Mouse (Mus musculus) embryonic facial prominence, embryonic 15.5 days (tissue): ENCODE results near the gene Nt5c2. TPM values are rescaled to one million over a fixed set of nuclear protein-coding genes. Genes with fewer than 3 reads are reported as not detected.
A peak's percentile ranks its signal among the peaks of the same experiment; 100 is the strongest.

Experiments used
- ATAC-seq: fragments of 200-750 bp; cut with Nextera tagmentation; 2 replicates; pipeline ENCODE4 v1.8.0; 2017; ENCODE audit warnings: low read depth, moderate TSS enrichment; ENCODE audit not compliant: insufficient number of reproducible peaks, low FRiP score, low TSS enrichment
- H3K27ac ChIP-seq: fragments of 300-500 bp; sonication (generic); replicated peaks from 2 replicates; pipeline ENCODE4 v1.5.1; 2015; ENCODE audit warnings: mild to moderate bottlenecking, inconsistent platforms
- H3K27me3 ChIP-seq: fragments of 300-500 bp; sonication (generic); 2 replicates; pipeline ENCODE4 v1.6.1; 2015; ENCODE audit warnings: inconsistent platforms
- H3K36me3 ChIP-seq: fragments of 300-500 bp; sonication (generic); 2 replicates; pipeline ENCODE4 v1.6.1; 2015; ENCODE audit warnings: mild to moderate bottlenecking, inconsistent platforms
- H3K4me1 ChIP-seq: fragments of 300-500 bp; sonication (generic); 2 replicates; pipeline ENCODE4 v1.6.1; 2015; ENCODE audit warnings: inconsistent platforms
- H3K4me2 ChIP-seq: fragments of 300-500 bp; sonication (generic); replicated peaks from 2 replicates; pipeline ENCODE4 v1.6.1; 2015; ENCODE audit warnings: mild to moderate bottlenecking, inconsistent platforms
- H3K4me3 ChIP-seq: fragments of 300-500 bp; sonication (generic); replicated peaks from 2 replicates; pipeline ENCODE4 v1.5.1; 2015; ENCODE audit warnings: mild to moderate bottlenecking, inconsistent platforms
- H3K9ac ChIP-seq: fragments of 300-500 bp; sonication (generic); 2 replicates; pipeline ENCODE4 v1.6.1; 2015; ENCODE audit warnings: inconsistent platforms
- H3K9me3 ChIP-seq: fragments of 300-500 bp; sonication (generic); replicated peaks from 2 replicates; pipeline ENCODE4 v1.6.1; 2016; ENCODE audit warnings: inconsistent platforms
- WGBS: fragments of 180-500 bp; shearing (Covaris S2); methylation state at CpG from one replicate; pipeline ENCODE4 v1.1.7; 2015; 5-methylcytosine and 5-hydroxymethylcytosine counted together
- polyA plus RNA-seq: library from polyadenylated mRNA; unstranded; fragments of >200 nt; fragmentation: Nextera tagmentation; extraction: Ambion mirVana; gene quantifications from 2 replicates; pipeline ENCODE4 v1.2.1, GENCODE M21; 2015

The Nt5c2 gene
- polyA plus RNA-seq, 1 experiment from 2014 or later = 73.4 TPM

- no peak overlapping the region for H3K4me3 ChIP-seq
- H3K4me1 ChIP-seq = no peaks in the 10 kb centered on the region
- 63% methylated on average over 5 of the region's 5 CpGs for WGBS
- no peak overlapping the region for H3K27ac ChIP-seq
- no peak overlapping the region for H3K4me2 ChIP-seq
- peaks cover 25% of the 10 kb centered on the region for H3K36me3 ChIP-seq
- H3K9ac ChIP-seq = no peak overlapping the region
- ATAC-seq = no peak
- no peaks in the 10 kb centered on the region for H3K27me3 ChIP-seq
- no peaks in the 10 kb centered on the region for H3K9me3 ChIP-seq
Measured at GRCm38 (mm10) chr19:46899871-46900270, 115.1 kb downstream of the Nt5c2 start.

DNA sequence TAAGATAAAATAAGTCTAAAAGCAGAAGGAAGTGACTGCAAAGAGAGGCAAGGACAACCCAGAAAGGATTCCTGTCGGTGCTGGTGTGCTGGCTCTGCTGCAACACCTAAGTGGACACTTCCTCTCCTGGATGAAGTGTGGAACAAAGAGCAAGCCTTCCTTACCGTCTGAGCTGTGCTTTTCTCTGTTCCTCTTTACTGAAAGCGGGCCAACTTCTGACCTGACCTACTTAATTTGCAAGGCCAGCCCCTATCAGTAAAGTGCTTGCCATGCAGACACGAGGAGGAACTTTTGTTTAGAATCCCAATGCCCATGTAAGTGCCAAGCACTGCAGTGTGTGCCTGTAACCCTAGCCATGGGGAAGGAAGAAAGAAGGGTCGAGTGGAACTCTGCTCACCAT lies 115.6 kb downstream of the Nt5c2 start:
- H3K36me3 ChIP-seq = peaks cover 26% of the 10 kb centered on the region
- H3K4me1 ChIP-seq = no peaks in the 10 kb centered on the region
- no peaks in the 10 kb centered on the region for H3K9me3 ChIP-seq
- no peak overlapping the region for H3K4me2 ChIP-seq
- no peak overlapping the region for H3K27ac ChIP-seq
- H3K27me3 ChIP-seq = no peaks in the 10 kb centered on the region
- H3K4me3 ChIP-seq = no peak overlapping the region
- H3K9ac ChIP-seq = no peak overlapping the region
- no peak for ATAC-seq
- 54% methylated on average over 5 of the region's 5 CpGs for WGBS

DNA sequence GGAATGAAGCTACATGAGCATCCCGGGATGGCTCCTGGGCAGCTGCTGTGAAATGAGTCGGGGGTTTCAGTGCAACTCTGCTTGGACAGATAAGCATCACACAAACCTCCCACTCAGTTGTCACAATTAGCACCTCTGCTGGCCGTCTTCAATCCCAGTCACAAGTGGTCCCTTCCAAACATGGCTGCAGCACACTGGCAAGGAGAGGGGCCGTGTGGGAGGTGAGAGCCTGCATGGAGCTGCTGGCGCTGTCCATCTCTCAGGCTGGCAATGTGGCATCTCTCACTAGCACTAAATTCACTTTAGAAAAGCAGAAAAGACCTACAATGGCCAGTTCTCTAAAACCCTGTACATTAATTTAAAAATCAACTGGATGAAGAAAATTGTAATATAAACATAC lies 116.7 kb downstream of the Nt5c2 start:
- Histone ChIP-seq H3K4me1 (no peaks in the 10 kb centered on the region), H3K9me3 (no peaks in the 10 kb centered on the region), H3K4me3 (no peak overlapping the region), H3K4me2 (no peak overlapping the region), H3K9ac (no peak overlapping the region), H3K27me3 (no peaks in the 10 kb centered on the region), H3K36me3 (peaks cover 20% of the 10 kb centered on the region), H3K27ac (no peak overlapping the region)
- ATAC-seq = no peak
- WGBS = 82% methylated on average over 5 of the region's 5 CpGs

GRCm38 (mm10) chr19:46897135-46897534 lies 117.8 kb downstream of the Nt5c2 start:
- Histone ChIP-seq H3K4me2 (no peak overlapping the region), H3K4me3 (no peak overlapping the region), H3K9me3 (no peaks in the 10 kb centered on the region), H3K27ac (no peak overlapping the region), H3K9ac (no peak overlapping the region), H3K36me3 (peaks cover 27% of the 10 kb centered on the region), H3K4me1 (no peaks in the 10 kb centered on the region), H3K27me3 (no peaks in the 10 kb centered on the region)
- ATAC-seq = no peak
- 91% methylated on average over 3 of the region's 3 CpGs for WGBS

GRCm38 (mm10) chr19:46893484-46893883 lies 121.5 kb downstream of the Nt5c2 start:
- Histone ChIP-seq H3K27ac (no peak overlapping the region), H3K27me3 (no peaks in the 10 kb centered on the region), H3K9ac (no peak overlapping the region), H3K4me2 (no peak overlapping the region), H3K36me3 (peaks cover 58% of the 10 kb centered on the region), H3K4me3 (no peak overlapping the region), H3K9me3 (no peaks in the 10 kb centered on the region), H3K4me1 (no peaks in the 10 kb centered on the region)
- no peak for ATAC-seq
- WGBS = 88% methylated on average over 7 of the region's 7 CpGs

DNA sequence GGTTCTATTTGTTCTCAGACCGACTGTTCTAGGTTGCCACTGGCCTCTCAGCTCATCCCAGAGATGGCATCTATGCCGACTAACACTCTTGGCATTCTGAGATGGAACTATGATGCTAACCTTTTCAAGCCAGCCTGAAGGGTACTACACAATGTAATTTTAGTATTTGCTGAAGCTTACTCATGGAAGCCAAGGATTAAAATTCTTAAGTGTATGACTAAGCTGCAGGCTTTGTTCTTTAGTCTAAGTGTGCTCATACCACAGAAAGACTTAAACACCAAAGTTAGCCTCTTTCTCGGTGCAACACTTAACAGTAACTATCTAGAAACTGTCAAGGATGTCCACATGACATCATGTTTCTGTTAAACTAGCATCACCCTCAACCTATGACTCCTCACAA lies 122.1 kb downstream of the Nt5c2 start:
- no peak for ATAC-seq
- H3K27ac ChIP-seq = no peak overlapping the region

DNA sequence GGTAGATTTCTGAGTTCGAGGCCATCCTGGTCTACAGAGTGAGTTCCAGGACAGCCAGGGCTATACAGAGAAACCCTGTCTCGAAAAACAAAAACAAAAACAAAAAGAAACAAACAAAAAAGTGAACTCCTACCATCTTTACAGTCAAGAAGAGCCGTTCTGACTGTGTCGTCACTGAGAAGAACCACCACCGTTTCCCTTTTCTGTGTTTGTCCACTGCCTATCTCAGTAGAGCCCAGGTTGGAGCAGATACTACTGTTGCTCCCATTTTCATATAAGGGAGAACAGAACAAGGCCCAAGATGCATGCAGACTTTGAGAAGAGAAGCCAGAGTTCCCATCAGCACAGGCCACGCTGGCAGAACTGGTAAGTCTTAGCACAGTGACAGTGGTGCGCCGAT lies 124.3 kb downstream of the Nt5c2 start:
- Histone ChIP-seq H3K4me2 (no peak overlapping the region), H3K27ac (no peak overlapping the region), H3K27me3 (no peaks in the 10 kb centered on the region), H3K4me3 (no peak overlapping the region), H3K9ac (no peak overlapping the region), H3K4me1 (no peaks in the 10 kb centered on the region), H3K36me3 (peaks cover 66% of the 10 kb centered on the region), H3K9me3 (no peaks in the 10 kb centered on the region)
- ATAC-seq = no peak
- WGBS = 93% methylated on average over 8 of the region's 8 CpGs

More for the DNA sequence above, 122.1 kb downstream of the Nt5c2 start:
- H3K9me3 ChIP-seq = no peaks in the 10 kb centered on the region
- no peak overlapping the region for H3K4me3 ChIP-seq
- H3K4me2 ChIP-seq = no peak overlapping the region
- H3K36me3 ChIP-seq = peaks cover 58% of the 10 kb centered on the region
- no peaks in the 10 kb centered on the region for H3K4me1 ChIP-seq
- WGBS = 75% methylated on average over 3 of the region's 3 CpGs
- H3K27me3 ChIP-seq = no peaks in the 10 kb centered on the region
- no peak overlapping the region for H3K9ac ChIP-seq

- H3K27me3 ChIP-seq = no peaks in the 10 kb centered on the region
- no peak overlapping the region for H3K27ac ChIP-seq
- no peak overlapping the region for H3K4me2 ChIP-seq
- WGBS = 92% methylated on average over 8 of the region's 8 CpGs
- no peak for ATAC-seq
- no peaks in the 10 kb centered on the region for H3K4me1 ChIP-seq
- H3K9me3 ChIP-seq = no peaks in the 10 kb centered on the region
- H3K9ac ChIP-seq = no peak overlapping the region
- H3K36me3 ChIP-seq = peaks cover 64% of the 10 kb centered on the region
- H3K4me3 ChIP-seq = no peak overlapping the region
Measured at GRCm38 (mm10) chr19:46889666-46890065, 125.3 kb downstream of the Nt5c2 start.

GRCm38 (mm10) chr19:46887811-46888527 lies 127.0 kb downstream of the Nt5c2 start:
- WGBS = 74% methylated on average over 14 of the region's 14 CpGs
- no peak overlapping the region for H3K4me3 ChIP-seq
- H3K27ac ChIP-seq = no peak overlapping the region
- H3K36me3 ChIP-seq = peaks cover 74% of the 10 kb centered on the region
- H3K9me3 ChIP-seq = no peaks in the 10 kb centered on the region
- ATAC-seq = no peak
- H3K4me1 ChIP-seq = no peaks in the 10 kb centered on the region
- no peak overlapping the region for H3K4me2 ChIP-seq
- H3K27me3 ChIP-seq = no peaks in the 10 kb centered on the region
- H3K9ac ChIP-seq = no peak overlapping the region

DNA sequence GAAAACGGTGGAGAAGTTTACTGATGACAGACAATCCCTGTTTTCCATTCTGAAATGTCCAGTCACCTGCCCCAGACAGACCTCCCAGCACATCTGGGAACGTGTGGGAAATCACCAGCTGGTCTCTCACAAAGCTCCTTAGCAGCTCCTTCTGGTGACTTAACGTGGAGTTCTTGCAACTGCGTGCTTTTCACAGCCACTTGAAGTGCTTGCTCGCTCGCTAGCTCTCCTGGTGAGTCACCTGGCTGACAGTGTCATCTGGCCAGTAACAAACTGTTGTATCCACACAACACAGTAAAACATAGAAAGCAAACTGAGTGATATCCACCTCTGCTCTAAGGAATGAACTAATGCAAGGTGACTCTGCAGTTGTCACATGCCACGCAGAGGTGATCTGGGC lies 128.1 kb downstream of the Nt5c2 start:
- Histone ChIP-seq H3K27ac (no peak overlapping the region), H3K4me3 (no peak overlapping the region), H3K9ac (no peak overlapping the region), H3K4me2 (no peak overlapping the region), H3K36me3 (peaks cover 65% of the 10 kb centered on the region), H3K9me3 (no peaks in the 10 kb centered on the region), H3K27me3 (no peaks in the 10 kb centered on the region), H3K4me1 (no peaks in the 10 kb centered on the region)
- ATAC-seq = no peak
- WGBS = 87% methylated on average over 7 of the region's 7 CpGs

GRCm38 (mm10) chr19:46885365-46885764 lies 129.6 kb downstream of the Nt5c2 start:
- WGBS = 85% methylated on average over 4 of the region's 4 CpGs

GRCm38 (mm10) chr19:46879876-46880275 lies 135.1 kb downstream of the Nt5c2 start:
- Histone ChIP-seq H3K27ac (no peak overlapping the region), H3K4me3 (no peak overlapping the region), H3K4me1 (no peaks in the 10 kb centered on the region), H3K9ac (no peak overlapping the region), H3K4me2 (no peak overlapping the region), H3K9me3 (no peaks in the 10 kb centered on the region), H3K27me3 (no peaks in the 10 kb centered on the region), H3K36me3 (peaks cover 12% of the 10 kb centered on the region; the same call in 1 of the 2 replicates)
- no peak for ATAC-seq
- 98% methylated on average over 2 of the region's 2 CpGs for WGBS

More at GRCm38 (mm10) chr19:46885365-46885764, 129.6 kb downstream of the Nt5c2 start:
- Histone ChIP-seq H3K9ac (no peak overlapping the region), H3K27ac (peak overlapping the region; percentile 65), H3K4me1 (no peaks in the 10 kb centered on the region), H3K4me3 (no peak overlapping the region), H3K4me2 (no peak overlapping the region), H3K9me3 (no peaks in the 10 kb centered on the region), H3K27me3 (no peaks in the 10 kb centered on the region), H3K36me3 (peaks cover 52% of the 10 kb centered on the region)
- ATAC-seq = no peak
